Comparison of ENCODE assay signal across 18 mouse cellular contexts in genomic region chr11:78805691-78806137, GRCm38 (mm10). TPM values are rescaled to one million over a fixed set of nuclear protein-coding genes. Genes with fewer than 3 reads are reported as not detected.
DNase-seq lines count a peak whose midpoint lies in the region; ATAC-seq lines count a peak whose summit lies in the region.
"Had no signal": no experiment of that assay in that cellular context is flagged by ENCODE, and none has a peak within 500 bp of the region (broad histone marks: within the 10 kb centered on the region; RNA-seq: fewer than 3 reads in every experiment).

No protein-coding gene starts in this region.

- H3K4me3 ChIP-seq in embryonic facial prominence, embryonic 14.5 days (ENCODE audit: low read depth, low read length), result no peak overlapping the region
- H3K4me3 ChIP-seq in embryonic facial prominence, embryonic 10.5 days, result no peak overlapping the region
- H3K4me3 ChIP-seq: forebrain, embryonic 12.5 days; hindbrain, embryonic 13.5 days; midbrain, embryonic 15.5 days had no signal

- 32% methylated on average over 9 of the region's 9 CpGs for WGBS in embryonic facial prominence, embryonic 14.5 days
- 39% methylated on average over 9 of the region's 9 CpGs for WGBS in embryonic facial prominence, embryonic 10.5 days

- ATAC-seq in embryonic facial prominence, embryonic 14.5 days (ENCODE audit: low read depth), result peak; percentile 48; the same call in 1 of the 2 replicates
- peak; percentile 25 for ATAC-seq in megakaryocyte progenitor cell, adult 5-6 weeks (replicated peaks; ENCODE audit: poor library complexity)
- ATAC-seq: activated CD4-positive, CD25-positive, alpha-beta regulatory T cell, adult 4 months; intestine, embryonic 16.5 days; midbrain, embryonic 15.5 days had no signal

- H3K4me2 ChIP-seq in embryonic facial prominence, embryonic 14.5 days (ENCODE audit: low read depth, low read length), result no peak overlapping the region
- H3K4me2 ChIP-seq: forebrain, embryonic 12.5 days; hindbrain, embryonic 13.5 days; lung, embryonic 14.5 days; midbrain, embryonic 15.5 days had no signal

- no peaks in the 10 kb centered on the region for H3K9me3 ChIP-seq in embryonic facial prominence, embryonic 14.5 days (ENCODE audit: control insufficient read depth, low read length)
- no peaks in the 10 kb centered on the region for H3K9me3 ChIP-seq in embryonic facial prominence, embryonic 10.5 days
- H3K9me3 ChIP-seq: forebrain, embryonic 12.5 days; hindbrain, embryonic 13.5 days; midbrain, embryonic 15.5 days had no signal

- no peaks in the 10 kb centered on the region for H3K27me3 ChIP-seq in embryonic facial prominence, embryonic 14.5 days (replicated peaks; ENCODE audit: control insufficient read depth, insufficient read depth, low read length)
- H3K27me3 ChIP-seq in embryonic facial prominence, embryonic 10.5 days (replicated peaks; ENCODE audit: low read depth, poor library complexity, severe bottlenecking), result 0 out of 2 replicates have a peak, but pooled peaks cover 11% of the 10 kb centered on the region
- H3K27me3 ChIP-seq: midbrain, embryonic 15.5 days had no signal

- no peak overlapping the region for H3K27ac ChIP-seq in embryonic facial prominence, embryonic 14.5 days (replicated peaks; ENCODE audit: low read depth, low read length)
- no peak overlapping the region for H3K27ac ChIP-seq in embryonic facial prominence, embryonic 10.5 days (replicated peaks)
- H3K27ac ChIP-seq: forebrain, embryonic 12.5 days; hindbrain, embryonic 13.5 days; midbrain, embryonic 15.5 days had no signal

- no peak overlapping the region for H3K9ac ChIP-seq in embryonic facial prominence, embryonic 14.5 days (ENCODE audit: low read depth, low read length)
- H3K9ac ChIP-seq: forebrain, embryonic 12.5 days; hindbrain, embryonic 13.5 days; lung, embryonic 14.5 days; midbrain, embryonic 15.5 days had no signal

- H3K36me3 ChIP-seq in embryonic facial prominence, embryonic 14.5 days (ENCODE audit: control insufficient read depth, insufficient read depth, low read length), result no peaks in the 10 kb centered on the region
- no peaks in the 10 kb centered on the region for H3K36me3 ChIP-seq in embryonic facial prominence, embryonic 10.5 days (replicated peaks)
- H3K36me3 ChIP-seq: forebrain, embryonic 12.5 days; hindbrain, embryonic 13.5 days; midbrain, embryonic 15.5 days had no signal

- H3K4me1 ChIP-seq in embryonic facial prominence, embryonic 14.5 days (ENCODE audit: control insufficient read depth, insufficient read depth, low read length), result 0 out of 2 replicates have a peak, but pooled peaks cover 8% of the 10 kb centered on the region
- H3K4me1 ChIP-seq in embryonic facial prominence, embryonic 10.5 days, result peaks cover 22% of the 10 kb centered on the region
- H3K4me1 ChIP-seq: midbrain, embryonic 15.5 days had no signal

- DNase-seq in embryonic facial prominence, embryonic 14.5 days (ENCODE audit: low spot score), result no peak
- no peak for DNase-seq in embryonic facial prominence, embryonic 10.5 days (ENCODE audit: low spot score)
- DNase-seq in left cerebral cortex, adult 18-20 months (ENCODE audit: low spot score in 2 of 2), result peak; percentile 59 to 69
- DNase-seq in left cerebral cortex, adult 11 months (ENCODE audit: low spot score), result no peak
- peak; percentile 69 for DNase-seq in right cerebral cortex, postnatal 25 days
- no peak for DNase-seq in right cerebral cortex, postnatal 4 days
- DNase-seq in urinary bladder, adult 18-20 months (ENCODE audit: low spot score in 2 of 2), result no peak
- DNase-seq: adrenal gland, postnatal 14 days; cerebellum, adult 8-10 months; heart, postnatal 14 days; lung, embryonic 14.5 days; thymus, postnatal 25 days had no signal

RNA-seq across cellular contexts. Expression of gene Lyrm9, which starts 20.7 kb away (rescaled TPM):
- polyA plus RNA-seq in embryonic facial prominence, embryonic 14.5 days (2014; fragmentation: Nextera tagmentation; extraction: Ambion mirVana), result 10.5 and 14.2 TPM in 2 replicates
- polyA plus RNA-seq in embryonic facial prominence, embryonic 10.5 days (2016; fragmentation: Nextera tagmentation; extraction: Ambion mirVana), result 18.9 and 24.5 TPM in 2 replicates
- total RNA-seq in left cerebral cortex, adult 18-20 months (2021), result 10 to 100 TPM; 28.1 to 32.5 TPM
- 7.9 and 8.4 TPM in 2 replicates for total RNA-seq in megakaryocyte progenitor cell, adult 5-6 weeks (2015)
- 58.6 and 68.0 TPM in 2 replicates for total RNA-seq in megakaryocyte progenitor cell, adult 5-6 weeks (2017)

RNA-seq across cellular contexts. Expression of gene Ccnq, which starts 54.2 kb away (rescaled TPM):
- polyA plus RNA-seq in embryonic facial prominence, embryonic 14.5 days (2014; fragmentation: Nextera tagmentation; extraction: Ambion mirVana), result 37.2 and 41.3 TPM in 2 replicates
- 36.6 and 37.9 TPM in 2 replicates for polyA plus RNA-seq in embryonic facial prominence, embryonic 10.5 days (2016; fragmentation: Nextera tagmentation; extraction: Ambion mirVana)
- 10 to 100 TPM; 16.1 to 16.7 TPM for total RNA-seq in left cerebral cortex, adult 18-20 months (2021)
- total RNA-seq in megakaryocyte progenitor cell, adult 5-6 weeks (2015), result 36.4 and 39.5 TPM in 2 replicates
- 24.3 and 30.1 TPM in 2 replicates for total RNA-seq in megakaryocyte progenitor cell, adult 5-6 weeks (2017)

Comparison
In these comparisons a context has a peak if more than half of its experiments do, and no peak if none do; other contexts are left out.
1. DNase-seq: peak in left cerebral cortex, adult 18-20 months (2 of 2) and right cerebral cortex, postnatal 25 days (single experiment); none in embryonic facial prominence, embryonic 14.5 days (single experiment), embryonic facial prominence, embryonic 10.5 days (single experiment), left cerebral cortex, adult 11 months (single experiment), right cerebral cortex, postnatal 4 days (single experiment) and urinary bladder, adult 18-20 months (0 of 2).